Mouse (Mus musculus) CD4-positive helper T cell, adult 2 months (primary cell): Measurements from ENCODE around the gene Ywhab.
A peak's percentile ranks its signal among the peaks of the same experiment; 100 is the strongest.

Experiments used
- DNase-seq: peaks from one replicate; pipeline ENCODE4 v3.0.0-alpha.2; 2012; ENCODE audit warnings: low read depth, missing footprints, low spot score

The Ywhab gene

GRCm38 (mm10) chr2:164007987-164008545 is 13.3 kb downstream of the Ywhab start:
- no peak for DNase-seq

DNA sequence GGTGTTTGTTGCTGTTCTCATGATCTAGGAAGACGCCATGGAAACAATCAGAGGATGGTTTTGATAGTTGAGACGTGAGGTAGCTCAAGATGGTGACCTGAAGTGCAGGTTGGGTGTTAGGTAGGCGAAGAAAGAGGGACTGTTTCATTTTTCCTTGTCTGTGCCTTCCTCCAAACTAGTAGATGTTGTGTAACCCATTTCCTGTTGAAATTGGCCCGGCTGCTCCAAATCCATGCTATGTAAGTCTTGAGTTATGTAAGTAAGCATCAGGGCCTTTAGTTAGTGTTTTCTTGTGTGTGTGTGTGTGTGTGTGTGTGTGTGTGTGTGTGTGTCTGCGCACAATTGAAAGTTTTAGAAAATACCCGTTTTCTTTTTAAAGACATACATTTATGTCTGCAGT is 14.5 kb downstream of the Ywhab start:
- no peak for DNase-seq

DNA sequence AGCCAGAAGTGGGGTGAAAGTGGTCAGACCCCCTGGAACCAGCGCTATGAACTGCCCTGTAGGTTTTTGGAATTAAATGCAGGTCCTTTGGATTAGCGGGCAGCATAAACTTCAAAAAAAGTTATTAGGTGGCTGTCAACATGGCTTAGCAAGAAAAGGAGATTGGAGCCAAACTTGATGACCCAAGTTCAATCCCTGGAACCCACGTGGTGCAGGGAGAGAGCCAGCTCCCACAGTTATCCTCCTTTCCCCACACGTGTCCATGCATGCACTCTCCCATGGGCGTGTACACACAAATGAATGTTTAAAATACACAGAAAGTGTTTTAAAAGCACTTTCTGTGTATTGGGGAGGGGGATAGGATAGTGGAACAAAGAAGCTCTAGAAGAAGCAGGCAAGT is 15.7 kb downstream of the Ywhab start:
- DNase-seq, result no peak

GRCm38 (mm10) chr2:164010944-164011343 is 16.2 kb downstream of the Ywhab start:
- no peak for DNase-seq

- DNase-seq, result no peak
Observed at GRCm38 (mm10) chr2:164015304-164015703, 20.5 kb downstream of the Ywhab start.

GRCm38 (mm10) chr2:164018910-164019309 is 24.1 kb downstream of the Ywhab start:
- no peak for DNase-seq

DNA sequence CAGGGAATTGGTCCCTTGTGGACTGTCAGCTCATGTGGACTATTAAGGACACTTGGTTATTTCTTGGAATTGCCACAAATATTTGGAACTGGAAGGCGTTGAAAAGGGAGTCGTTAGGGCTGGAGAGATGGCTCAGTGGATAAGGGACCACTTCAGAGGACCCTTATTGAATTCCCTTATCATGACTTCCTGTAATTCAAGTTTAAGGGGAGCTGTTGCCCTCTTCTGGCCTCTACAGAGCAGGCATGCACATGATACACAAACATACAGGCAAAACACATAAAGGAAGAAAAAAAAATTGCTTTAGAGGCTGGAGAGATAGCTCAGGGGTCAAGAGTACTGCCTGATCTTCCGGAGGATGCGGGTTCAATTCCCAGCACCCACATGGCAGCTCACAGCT is 25.2 kb downstream of the Ywhab start:
- DNase-seq, result no peak

DNA sequence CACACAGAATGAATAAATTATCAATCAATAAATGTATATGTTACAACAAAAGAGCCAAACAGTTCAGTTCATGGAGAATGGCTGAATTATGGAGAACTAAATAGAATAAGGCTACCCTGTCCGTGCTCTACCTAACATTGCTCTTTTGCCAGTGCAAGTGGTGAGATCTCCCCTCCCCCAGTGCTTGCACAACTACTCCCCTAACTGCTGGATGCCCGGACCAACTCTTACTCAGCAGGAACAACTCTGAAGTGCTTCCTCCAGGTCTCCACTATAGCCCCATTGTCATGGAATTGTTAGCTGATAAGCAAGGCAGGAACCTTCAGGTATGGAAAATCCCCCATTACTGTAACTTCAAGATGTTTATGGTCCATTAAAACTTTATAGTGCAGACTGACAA is 27.3 kb downstream of the Ywhab start:
- DNase-seq, result no peak

- no peak for DNase-seq
Observed at GRCm38 (mm10) chr2:164025150-164025549, 30.4 kb downstream of the Ywhab start, which contains the start of gene Pabpc1l. Gene Pabpc1l (plus strand): TSS chr2:164025450.

DNA sequence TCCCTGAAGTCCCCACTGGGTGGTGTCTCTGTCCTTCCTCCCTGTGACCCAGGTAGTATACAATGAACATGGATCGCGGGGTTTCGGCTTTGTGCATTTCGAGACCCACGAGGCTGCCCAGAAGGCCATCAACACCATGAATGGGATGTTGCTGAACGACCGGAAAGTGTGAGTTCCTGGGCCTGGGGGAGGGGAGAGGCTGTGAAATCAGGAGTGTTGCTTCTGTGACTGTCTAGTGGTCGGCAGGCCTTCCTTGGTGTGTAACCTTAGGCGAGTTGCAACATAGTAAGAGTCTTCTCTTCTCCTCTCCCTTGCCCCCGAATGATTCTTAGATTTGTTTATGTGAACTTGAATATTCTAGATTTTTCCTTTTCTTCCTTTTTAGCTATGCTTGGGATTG is 36.4 kb downstream of the Ywhab start:
- DNase-seq, result no peak

GRCm38 (mm10) chr2:164032973-164033372 is 38.2 kb downstream of the Ywhab start:
- DNase-seq, result no peak

GRCm38 (mm10) chr2:164036520-164037019 is 41.8 kb downstream of the Ywhab start:
- DNase-seq, result no peak

DNA sequence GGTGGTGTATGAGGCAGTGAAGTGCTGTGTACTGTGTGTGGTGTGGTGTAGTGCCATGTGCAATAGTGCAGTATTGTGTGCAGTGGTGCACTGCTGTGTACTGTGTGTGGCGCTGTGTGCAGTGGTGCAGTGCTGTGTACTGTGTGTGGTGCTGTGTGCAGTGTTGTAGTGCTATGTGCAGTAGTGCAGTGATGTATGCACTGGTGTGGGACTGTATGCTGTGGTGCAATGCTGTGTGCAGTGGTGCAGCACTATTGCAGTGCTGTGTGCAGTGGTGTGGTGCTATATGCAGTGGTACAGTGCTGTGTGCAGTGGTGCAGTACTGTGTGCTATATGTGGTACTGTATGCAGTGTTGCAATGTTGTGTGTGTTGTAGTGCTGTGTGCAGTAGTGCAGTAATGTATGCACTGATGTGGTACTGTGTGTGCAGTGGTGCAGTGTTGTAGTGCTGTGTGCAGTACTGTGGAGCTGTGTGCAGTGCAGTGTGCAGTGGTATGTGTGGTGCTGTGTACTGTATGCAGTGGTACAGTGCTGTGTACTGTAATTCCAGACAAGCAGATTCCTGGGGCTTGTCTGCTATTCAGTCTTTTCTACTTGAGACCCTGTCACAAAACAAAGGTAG is 43.8 kb downstream of the Ywhab start:
- no peak for DNase-seq

DNA sequence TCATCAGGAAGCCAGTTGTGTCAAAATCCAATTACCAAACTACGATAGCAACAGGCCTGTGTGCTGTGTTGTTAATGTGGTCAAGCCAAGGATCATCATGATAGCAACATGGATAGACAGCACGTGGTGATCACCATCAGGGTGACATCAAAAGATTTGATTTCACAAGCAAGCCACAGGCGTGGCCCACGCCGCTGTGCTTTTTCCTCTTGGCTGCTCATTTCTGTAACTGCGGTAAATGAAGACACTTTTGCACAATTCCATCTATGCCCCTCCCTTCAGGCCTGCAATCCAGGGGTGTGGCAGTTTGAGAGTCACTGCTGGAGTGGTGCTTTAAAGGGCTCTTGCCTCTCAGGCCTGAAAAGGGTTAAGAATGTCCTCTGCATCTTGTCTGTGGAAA is 46.2 kb downstream of the Ywhab start:
- DNase-seq, result no peak

DNA sequence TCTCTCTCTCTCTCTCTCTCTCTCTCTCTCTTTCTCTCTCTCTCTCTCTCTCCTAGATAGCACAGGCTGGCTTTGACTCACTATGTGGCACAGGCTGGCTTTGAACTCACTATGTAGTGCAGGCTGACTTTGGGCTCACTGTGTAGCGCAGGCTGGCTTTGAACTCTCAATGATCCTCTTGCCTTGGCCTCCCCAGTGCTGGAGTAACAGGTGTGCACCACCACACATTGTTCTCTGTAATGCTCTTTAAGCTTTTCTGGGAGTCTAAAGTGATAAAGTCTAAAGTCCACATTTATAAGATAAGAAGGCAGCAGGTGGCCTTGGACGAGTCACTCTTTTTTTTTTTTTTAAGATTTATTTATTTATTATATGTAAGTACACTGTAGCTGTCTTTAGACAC is 46.8 kb downstream of the Ywhab start:
- no peak for DNase-seq

- DNase-seq, result peak; percentile 86
Observed at GRCm38 (mm10) chr2:164047197-164047690, 52.5 kb downstream of the Ywhab start.

GRCm38 (mm10) chr2:164053767-164054166 is 59.0 kb downstream of the Ywhab start:
- DNase-seq, result no peak

GRCm38 (mm10) chr2:164054671-164055070 is 59.9 kb downstream of the Ywhab start:
- no peak for DNase-seq

DNA sequence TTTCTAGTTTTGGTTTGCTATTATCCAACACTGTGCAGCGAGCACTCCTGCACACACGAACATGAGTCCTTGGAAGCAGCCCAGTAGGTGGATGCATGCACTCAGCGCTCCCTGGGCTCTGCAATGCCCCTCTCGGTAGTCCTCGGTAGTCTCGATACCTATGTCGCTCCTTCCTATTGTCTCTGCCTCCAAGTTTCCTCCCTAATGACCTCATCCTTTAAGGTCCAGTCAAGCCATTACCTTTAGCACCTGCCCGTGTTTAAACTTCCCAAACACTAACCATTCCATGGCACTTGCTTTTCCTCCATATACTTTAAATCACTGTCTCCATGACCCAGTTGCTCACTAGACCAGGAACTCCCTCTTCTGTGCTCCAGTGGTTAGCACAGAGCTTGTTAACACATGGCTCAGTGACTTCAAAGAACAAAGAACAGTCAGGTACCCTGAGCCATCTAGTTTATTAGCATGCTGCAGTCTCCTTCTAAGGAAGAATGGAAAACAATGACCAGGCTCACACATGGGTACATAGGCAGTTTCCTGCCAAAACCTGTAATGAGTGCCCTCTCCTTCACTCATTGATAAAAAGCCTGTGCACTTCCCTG is 65.0 kb downstream of the Ywhab start:
- no peak for DNase-seq
